Mouse (Mus musculus) erythroblast, adult 5-6 weeks (primary cell): ENCODE data around the gene Ltn1. TPM values are rescaled to one million over a fixed set of nuclear protein-coding genes. Genes with fewer than 3 reads are reported as not detected.

Source experiments
- total RNA-seq, 2 experiments: library from RNA; stranded (forward) in 1 of 2; stranded (reverse) in 1 of 2; fragments of 150-400 nt in 1 of 2; fragments of 200-764, 138-1000 nt in 1 of 2; gene quantifications; 2 replicates each; pipeline versions ENCODE4 v1.2.3 to v1.2.4; 2015 to 2017; ENCODE audit warnings: low replicate concordance in 2 of 2

The Ltn1 gene
- total RNA-seq, 2 experiments from 2014 or later: 4.2 to 8.2 TPM

Other genes starting within 250 kb of the Ltn1 start
- 3.3 and 6.9 TPM in 2 replicates for gene N6amt1, start 78.4 kb downstream of the Ltn1 start, total RNA-seq (2015; ENCODE audit: low replicate concordance)
- 0.43 and 3.6 TPM in 2 replicates for gene N6amt1, start 78.4 kb downstream of the Ltn1 start, total RNA-seq (2017; ENCODE audit: low replicate concordance)
- gene Rwdd2b, start 8.0 kb upstream of the Ltn1 start, total RNA-seq (2015; ENCODE audit: low replicate concordance): 0.38 and 3.3 TPM in 2 replicates
- gene Rwdd2b, start 8.0 kb upstream of the Ltn1 start, total RNA-seq (2017; ENCODE audit: low replicate concordance): 1.7 and 3.0 TPM in 2 replicates
- gene Usp16, start 22.1 kb upstream of the Ltn1 start, total RNA-seq (2015; ENCODE audit: low replicate concordance): 14.4 and 52.5 TPM in 2 replicates
- gene Usp16, start 22.1 kb upstream of the Ltn1 start, total RNA-seq (2017; ENCODE audit: low replicate concordance): 9.0 and 14.2 TPM in 2 replicates
- gene Cct8, start 63.3 kb upstream of the Ltn1 start, total RNA-seq (2015; ENCODE audit: low replicate concordance): 81.5 and 105 TPM in 2 replicates
- gene Cct8, start 63.3 kb upstream of the Ltn1 start, total RNA-seq (2017; ENCODE audit: low replicate concordance): 130 and 164 TPM in 2 replicates
- gene Map3k7cl, start 120.7 kb upstream of the Ltn1 start, total RNA-seq (2015; ENCODE audit: low replicate concordance): not detected in 2 replicates
- gene Map3k7cl, start 120.7 kb upstream of the Ltn1 start, total RNA-seq (2017; ENCODE audit: low replicate concordance): not detected in 2 replicates